Mouse (Mus musculus): ENCODE results near the gene Il5ra.
A peak's percentile ranks its signal among the peaks of the same experiment; 100 is the strongest.

Il5ra gene

DNA sequence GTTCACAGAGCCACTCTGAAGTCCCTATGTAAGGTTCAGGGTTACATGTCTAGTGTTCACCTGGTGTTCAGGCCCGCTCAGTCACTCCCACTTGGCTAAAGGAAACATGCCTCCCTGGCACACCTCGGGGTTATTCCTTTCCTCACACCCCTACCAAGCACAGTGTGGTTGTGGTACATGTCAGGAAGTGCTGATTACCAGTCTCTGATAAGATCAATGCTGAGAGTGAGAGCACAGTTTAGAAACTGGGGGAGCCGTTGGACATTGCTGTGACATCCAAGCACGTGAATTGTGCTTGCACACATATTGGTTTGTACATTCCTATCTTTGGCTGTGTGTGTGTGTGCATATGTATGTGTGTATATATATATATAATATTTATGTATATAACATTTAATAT lies 16.3 kb downstream of the Il5ra start:
- no peak for DNase-seq

- no peak for DNase-seq
These were observed 19.0 kb downstream of the Il5ra start for GRCm38 (mm10) chr6:106729682-106730314.

DNA sequence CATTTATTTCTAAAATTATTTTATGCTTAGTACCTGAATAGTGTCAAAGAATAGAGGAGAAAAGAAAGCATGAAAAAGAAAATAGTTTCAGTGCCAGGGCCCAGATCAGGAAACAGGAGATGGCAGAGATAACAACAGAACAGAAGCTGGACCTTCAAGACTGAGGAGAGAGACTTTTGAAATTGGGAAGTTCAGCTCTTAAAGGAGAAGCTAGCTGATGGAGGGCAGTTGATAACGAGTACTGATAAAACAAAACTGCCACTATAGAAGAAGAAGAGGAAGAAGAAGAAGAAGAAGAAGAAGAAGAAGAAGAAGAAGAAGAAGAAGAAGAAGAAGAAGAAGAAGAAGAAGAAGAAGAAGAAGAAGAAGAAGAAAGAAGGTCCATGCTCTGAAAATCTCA lies 21.1 kb downstream of the Il5ra start:
- no peak for DNase-seq

DNA sequence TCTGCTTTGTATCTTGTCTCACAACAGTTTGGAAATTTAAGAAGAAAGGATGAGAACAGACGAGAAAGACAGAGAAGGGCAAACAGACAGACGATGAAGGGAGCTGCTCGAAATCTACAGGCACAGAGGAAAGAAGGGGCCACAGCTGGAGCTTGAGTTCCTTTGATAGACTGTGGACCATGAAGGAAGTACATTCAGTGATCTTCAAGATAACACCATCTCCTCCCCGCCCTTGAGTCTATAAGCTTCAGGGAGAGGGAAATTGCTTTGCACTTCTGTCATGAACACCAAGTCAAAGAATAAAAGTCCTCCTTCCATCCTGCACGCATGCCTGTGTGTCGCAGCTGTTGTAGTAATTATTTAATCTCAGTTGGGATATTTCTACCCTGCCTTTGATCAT lies 22.8 kb downstream of the Il5ra start:
- DNase-seq = no peak

DNA sequence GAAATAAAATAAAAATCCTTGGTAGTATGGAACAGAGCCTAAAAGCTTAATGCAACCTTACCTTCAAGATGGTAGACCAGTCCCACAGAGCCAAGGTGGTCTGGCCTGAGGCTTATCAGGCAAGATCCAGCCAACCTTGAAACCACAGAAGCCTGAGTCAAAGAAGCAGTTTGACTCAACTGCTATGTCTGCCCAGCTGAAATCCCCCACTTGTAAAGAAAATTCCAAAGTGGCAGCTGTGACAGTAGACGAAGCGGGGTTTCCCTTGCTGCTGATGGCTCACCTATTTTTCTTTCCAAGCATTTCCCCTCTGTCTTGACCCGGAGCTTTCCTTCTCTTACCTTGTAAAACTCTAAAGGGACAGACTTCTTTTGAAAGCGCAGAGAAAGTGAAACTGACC lies 23.2 kb downstream of the Il5ra start:
- no peak for DNase-seq

DNA sequence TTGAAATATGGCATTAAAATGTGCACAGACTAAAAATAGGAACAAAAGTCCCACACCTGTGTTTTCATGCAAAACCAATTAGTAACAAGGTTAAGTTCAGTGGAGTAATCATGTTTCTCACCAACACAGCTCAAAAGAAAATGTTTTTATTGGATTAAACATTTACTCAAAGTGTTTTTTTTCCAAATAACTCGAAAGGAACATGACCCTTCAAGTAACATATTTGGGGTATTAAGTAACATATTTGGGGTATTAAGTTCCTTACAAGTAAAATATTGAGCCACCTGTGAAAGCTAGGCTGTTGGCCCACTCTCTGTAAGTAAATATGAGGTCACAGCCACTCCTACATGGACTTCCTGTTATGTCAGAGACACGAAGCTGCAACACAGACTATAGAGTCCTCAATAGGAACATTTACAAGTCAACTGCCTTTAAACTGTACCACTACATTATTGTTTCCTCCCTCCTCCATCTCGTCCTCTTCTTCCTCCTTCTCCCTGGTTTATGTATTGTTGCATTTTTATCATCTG lies 43.3 kb downstream of the Il5ra start:
- DNase-seq = no peak

- DNase-seq = no peak
These were observed 46.9 kb downstream of the Il5ra start for GRCm38 (mm10) chr6:106701931-106702330.

DNA sequence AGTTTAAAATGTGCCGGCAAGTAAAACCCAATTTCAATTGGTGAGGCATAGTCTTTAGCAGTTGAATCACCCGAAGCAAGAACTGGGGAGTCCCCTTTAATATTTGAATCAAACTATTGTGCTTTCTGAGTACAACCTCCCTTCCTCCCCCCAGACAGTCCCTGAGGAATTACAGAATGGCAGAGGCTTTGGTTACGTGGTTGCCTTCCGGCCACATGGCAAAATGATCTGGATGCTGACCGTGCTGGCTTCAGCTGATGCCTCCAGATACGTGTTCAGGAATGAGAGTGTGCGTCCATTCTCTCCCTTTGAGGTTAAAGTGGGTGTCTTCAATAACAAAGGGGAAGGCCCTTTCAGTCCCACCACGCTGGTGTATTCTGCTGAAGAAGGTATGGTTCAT lies 73.3 kb downstream of the Il5ra start:
- no peak for DNase-seq

- peak; percentile 23 for DNase-seq
These were observed 84.8 kb downstream of the Il5ra start for GRCm38 (mm10) chr6:106663780-106664651.
